Mouse (Mus musculus) heart, embryonic 16.5 days (tissue): ENCODE data around the gene Lrrc4b. TPM values are rescaled to one million over a fixed set of nuclear protein-coding genes. Genes with fewer than 3 reads are reported as not detected.

Experiments used
- ATAC-seq: fragments of 200-750 bp; cut with Nextera tagmentation; replicated peaks from 2 replicates; pipeline ENCODE4 v1.8.0; 2017; ENCODE audit warnings: moderate number of reproducible peaks; ENCODE audit not compliant: insufficient read depth, low FRiP score; ENCODE audit errors: extremely low read depth
- H3K27ac ChIP-seq: fragments of 300-500 bp; sonication (generic); 2 replicates; pipeline ENCODE4 v1.5.1; 2014; ENCODE audit warnings: mild to moderate bottlenecking, low read length, control low read depth, moderate library complexity
- H3K27me3 ChIP-seq: fragments of 300-500 bp; sonication (generic); 2 replicates; pipeline ENCODE4 v1.6.1; 2014; ENCODE audit warnings: low read length, mixed read lengths; ENCODE audit not compliant: control insufficient read depth, insufficient read depth
- H3K36me3 ChIP-seq: fragments of 300-500 bp; sonication (generic); 2 replicates; pipeline ENCODE4 v1.6.1; 2014; ENCODE audit not compliant: control insufficient read depth, insufficient read depth
- H3K4me1 ChIP-seq: fragments of 300-500 bp; sonication (generic); 2 replicates; pipeline ENCODE4 v1.6.1; 2014; ENCODE audit warnings: low read length, mixed read lengths; ENCODE audit not compliant: control insufficient read depth, insufficient read depth
- H3K4me2 ChIP-seq: fragments of 300-500 bp; sonication (generic); 2 replicates; pipeline ENCODE4 v1.6.1; 2014; ENCODE audit warnings: low read depth, mild to moderate bottlenecking, control low read depth, low read length
- H3K4me3 ChIP-seq: fragments of 300-500 bp; sonication (generic); 2 replicates; pipeline ENCODE4 v1.5.1; 2014; ENCODE audit warnings: mild to moderate bottlenecking, control low read depth, low read length
- H3K9ac ChIP-seq: fragments of 300-500 bp; sonication (generic); 2 replicates; pipeline ENCODE4 v1.6.1; 2014; ENCODE audit warnings: low read length, control low read depth
- H3K9me3 ChIP-seq: fragments of 300-500 bp; sonication (generic); replicated peaks from 2 replicates; pipeline ENCODE4 v1.6.1; 2016; ENCODE audit warnings: low read length; ENCODE audit not compliant: control insufficient read depth
- WGBS: fragments of 180-500 bp; shearing (Covaris S2); extraction: QIAGEN DNeasy Blood & Tissue Kit; methylation state at CpG from one replicate; pipeline ENCODE4 v1.1.7; 2014; 5-methylcytosine and 5-hydroxymethylcytosine counted together
- polyA plus RNA-seq: library from polyadenylated mRNA; unstranded; fragments of >200 nt; fragmentation: Nextera tagmentation; extraction: Ambion mirVana; gene quantifications from 2 replicates; pipeline ENCODE4 v1.2.1, GENCODE M21; 2015

The Lrrc4b gene
- polyA plus RNA-seq, 1 experiment from 2014 or later, result 1.2 TPM

DNA sequence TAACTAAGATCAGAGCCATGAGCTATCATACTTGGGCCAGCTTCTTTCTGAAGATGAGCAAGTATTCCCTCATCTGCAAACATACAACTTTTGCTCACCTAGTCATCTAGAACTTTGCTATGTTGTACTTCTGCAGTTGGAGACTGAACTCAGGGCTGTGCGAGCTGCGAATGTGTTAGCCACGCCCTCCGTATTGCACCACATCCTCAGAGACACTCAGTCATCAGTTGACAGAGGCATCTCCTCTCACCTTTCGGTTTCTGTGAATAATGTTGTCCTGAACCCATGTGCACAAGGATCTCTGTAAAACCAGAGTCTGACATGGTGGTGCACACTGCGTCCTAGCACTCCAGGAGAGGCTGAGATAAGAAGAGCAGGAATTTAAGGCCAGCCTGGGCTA is 27.1 kb upstream of the Lrrc4b start:
- Histone ChIP-seq H3K4me1 (no peaks in the 10 kb centered on the region), H3K4me3 (no peak overlapping the region), H3K27ac (no peak overlapping the region), H3K4me2 (no peak overlapping the region), H3K27me3 (no peaks in the 10 kb centered on the region; the same call in 1 of the 2 replicates), H3K9me3 (no peaks in the 10 kb centered on the region), H3K36me3 (no peaks in the 10 kb centered on the region), H3K9ac (no peak overlapping the region)
- WGBS, result 61% methylated on average over 6 of the region's 6 CpGs
- ATAC-seq, result no peak

DNA sequence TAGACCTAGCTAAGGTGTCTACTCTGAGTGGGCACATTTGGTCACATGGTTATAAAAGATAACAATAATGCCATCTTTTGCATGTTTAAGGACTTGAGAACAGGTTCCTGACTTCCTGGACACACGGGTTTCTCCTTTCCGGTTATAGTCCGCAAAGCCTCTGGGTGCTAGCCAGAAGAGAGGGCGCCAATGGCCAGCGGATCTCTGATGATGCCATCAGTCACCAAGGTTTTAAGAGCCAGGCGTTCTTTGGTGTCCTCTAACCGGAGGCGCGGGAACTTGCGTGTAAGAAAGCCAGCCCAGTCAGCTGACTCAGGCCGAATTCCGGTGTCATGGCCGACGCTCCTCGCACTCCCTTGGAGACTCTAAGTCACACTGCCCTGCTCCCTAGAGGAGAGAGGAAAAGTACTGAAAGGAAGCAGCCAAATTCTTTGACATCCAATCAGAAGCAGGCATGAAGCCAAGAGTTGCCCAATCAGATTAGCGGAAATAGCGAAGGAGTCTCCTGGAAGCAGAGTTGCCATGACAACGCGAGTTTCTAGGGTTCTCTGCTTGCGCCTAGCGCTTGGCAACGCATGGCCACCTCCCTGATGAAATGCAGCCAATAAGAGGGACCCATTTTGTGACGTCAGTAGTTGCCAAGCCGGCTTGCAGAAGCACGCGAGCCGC is 23.3 kb upstream of the Lrrc4b start:
- Histone ChIP-seq H3K4me2 (peak overlapping the region; percentile 69), H3K4me3 (peak overlapping the region; percentile 55), H3K36me3 (no peaks in the 10 kb centered on the region), H3K27ac (peak overlapping the region; percentile 58; the same call in 1 of the 2 replicates), H3K9me3 (no peaks in the 10 kb centered on the region), H3K27me3 (no peaks in the 10 kb centered on the region), H3K9ac (peak overlapping the region; percentile 53; the same call in 1 of the 2 replicates), H3K4me1 (no peaks in the 10 kb centered on the region)
- WGBS, result 3% methylated on average over 27 of the region's 27 CpGs
- peak; percentile 95 for ATAC-seq

DNA sequence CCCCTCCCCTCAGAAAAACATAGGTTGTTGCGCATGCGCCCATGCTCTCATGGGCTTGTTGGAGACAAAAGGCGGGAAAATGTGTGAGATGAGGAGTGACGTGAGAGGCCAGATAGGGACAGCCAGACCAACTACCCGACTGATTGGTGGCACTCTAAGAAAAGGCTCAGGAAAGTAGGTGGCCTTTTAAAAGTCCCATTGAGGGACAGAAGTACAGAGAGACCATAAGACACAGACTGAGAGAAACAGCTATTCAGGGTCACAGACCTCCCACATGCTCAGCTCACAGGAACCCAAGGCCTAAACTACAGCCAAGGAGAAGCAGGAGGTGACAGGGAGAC is 22.8 kb upstream of the Lrrc4b start:
- no peaks in the 10 kb centered on the region for H3K4me1 ChIP-seq
- H3K27me3 ChIP-seq, result no peaks in the 10 kb centered on the region
- peak overlapping the region; percentile 69 for H3K4me2 ChIP-seq
- H3K9ac ChIP-seq, result no peak overlapping the region
- under 1% methylated on average over 5 of the region's 5 CpGs for WGBS
- no peak overlapping the region for H3K4me3 ChIP-seq
- no peak overlapping the region for H3K27ac ChIP-seq
- H3K9me3 ChIP-seq, result no peaks in the 10 kb centered on the region
- ATAC-seq, result no peak
- H3K36me3 ChIP-seq, result no peaks in the 10 kb centered on the region

DNA sequence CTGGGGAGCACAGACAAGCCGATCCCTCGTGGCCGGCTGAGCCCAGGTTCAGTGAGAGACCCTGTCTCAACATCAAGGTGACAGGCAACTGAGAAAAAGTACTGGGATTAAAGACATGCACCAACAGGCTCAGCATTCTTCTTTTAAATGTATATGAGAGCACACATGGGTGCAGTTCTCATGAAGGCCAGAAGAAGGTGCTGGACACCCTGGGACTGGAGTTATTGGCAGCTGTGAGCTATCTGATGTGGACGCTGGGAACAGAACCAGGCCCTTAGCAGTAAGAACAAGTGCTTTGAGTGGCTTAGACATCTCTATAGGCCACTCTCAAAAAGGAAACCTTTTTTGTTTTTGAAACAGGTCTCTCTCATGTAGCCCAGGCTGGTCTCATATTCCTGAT is 17.7 kb upstream of the Lrrc4b start:
- no peak overlapping the region for H3K4me3 ChIP-seq
- 82% methylated on average over 4 of the region's 4 CpGs for WGBS

DNA sequence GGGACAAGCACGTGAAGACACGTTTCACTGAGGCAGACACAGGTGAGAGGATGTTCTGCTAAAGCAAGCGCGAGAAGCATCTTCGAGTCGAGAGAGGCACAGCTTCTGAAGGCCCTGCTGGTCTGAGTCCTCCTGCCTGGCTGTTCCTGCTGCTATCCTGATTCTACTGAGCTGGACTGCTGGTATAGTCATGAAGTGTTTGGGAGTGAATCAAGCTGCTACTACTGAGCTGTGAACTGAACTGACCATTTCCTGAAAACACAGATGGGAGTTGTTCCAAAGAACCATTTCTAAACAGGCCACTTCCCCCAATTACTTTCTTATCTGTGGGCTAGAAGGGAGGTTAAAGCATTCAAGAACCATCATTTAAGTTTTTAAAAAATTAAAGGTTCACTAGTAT is 15.5 kb upstream of the Lrrc4b start:
- Histone ChIP-seq H3K27ac (no peak overlapping the region), H3K4me1 (no peaks in the 10 kb centered on the region), H3K4me2 (no peak overlapping the region), H3K9me3 (no peaks in the 10 kb centered on the region), H3K36me3 (no peaks in the 10 kb centered on the region), H3K9ac (no peak overlapping the region), H3K27me3 (no peaks in the 10 kb centered on the region), H3K4me3 (no peak overlapping the region)
- WGBS, result 73% methylated on average over 6 of the region's 6 CpGs
- ATAC-seq, result no peak

More for the DNA sequence above, 17.7 kb upstream of the Lrrc4b start:
- Histone ChIP-seq H3K9me3 (no peaks in the 10 kb centered on the region), H3K27ac (no peak overlapping the region), H3K27me3 (no peaks in the 10 kb centered on the region), H3K9ac (no peak overlapping the region), H3K4me1 (no peaks in the 10 kb centered on the region), H3K4me2 (no peak overlapping the region), H3K36me3 (no peaks in the 10 kb centered on the region)
- ATAC-seq, result no peak

DNA sequence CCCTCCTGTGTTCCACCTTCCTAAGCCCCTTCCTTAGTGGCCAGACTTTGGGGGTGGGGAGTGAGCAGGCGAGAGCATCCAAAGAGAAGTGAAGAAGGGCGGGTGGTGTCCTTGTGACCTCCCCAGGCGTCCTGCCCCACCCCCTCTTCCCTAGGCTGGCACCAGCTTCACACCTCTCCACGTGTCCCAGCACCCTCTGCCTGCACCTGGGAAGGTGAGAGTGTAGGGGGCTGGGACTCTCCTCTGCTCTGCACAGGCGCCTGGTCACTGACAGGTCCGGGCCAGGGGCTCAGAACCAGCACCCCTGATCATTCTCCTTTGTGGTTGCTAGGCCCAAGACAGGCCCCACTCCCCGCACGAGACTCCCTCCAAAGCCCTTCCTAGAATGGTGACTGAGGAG is 1.2 kb upstream of the Lrrc4b start:
- ATAC-seq, result no peak
- peaks cover 51% of the 10 kb centered on the region for H3K27me3 ChIP-seq

DNA sequence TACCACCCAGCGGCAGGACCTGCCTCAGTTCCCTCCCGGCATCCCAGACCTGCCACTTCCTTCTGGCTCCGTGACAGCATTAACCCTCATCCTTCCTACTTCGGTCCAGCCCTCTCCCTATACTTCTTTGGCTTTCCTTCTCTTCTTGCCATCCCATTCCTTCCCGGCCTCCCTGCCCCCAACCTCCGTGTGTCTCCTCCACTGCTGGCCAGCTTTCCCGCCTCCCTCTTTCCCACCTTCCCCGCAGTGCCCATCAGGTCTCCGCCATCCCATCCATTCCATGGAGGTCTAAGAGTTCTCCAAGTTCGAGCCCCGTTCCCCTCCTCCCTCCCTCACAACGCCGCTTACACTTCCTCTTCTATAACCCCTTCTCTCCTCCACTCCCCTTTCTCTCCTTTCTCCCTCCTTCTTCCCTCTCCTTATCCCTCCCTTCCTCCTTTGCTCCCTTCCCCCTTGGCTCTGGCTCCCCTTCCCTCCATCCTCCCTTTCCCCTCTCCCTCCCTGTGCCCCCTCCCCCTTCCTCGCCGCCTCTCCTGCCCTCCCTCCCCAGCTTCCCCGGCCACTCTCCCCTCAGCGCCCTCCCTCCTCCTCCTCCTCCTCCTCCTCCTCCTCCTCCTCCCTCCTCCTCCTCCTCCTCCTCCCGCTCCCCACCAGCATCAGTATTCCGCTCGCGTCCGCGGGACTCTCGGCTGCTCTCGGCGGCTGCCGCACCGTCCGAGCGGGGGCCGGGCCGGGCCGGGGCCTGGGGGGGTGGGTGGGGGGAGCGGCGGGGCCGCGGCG is 457 bp upstream of the Lrrc4b start:
- no peaks in the 10 kb centered on the region for H3K36me3 ChIP-seq
- 4% methylated on average over 17 of the region's 38 CpGs for WGBS
- peaks cover 52% of the 10 kb centered on the region for H3K27me3 ChIP-seq
- ATAC-seq, result 0 out of 2 replicates have a peak, but pooled peaks have one; percentile 19
- H3K9me3 ChIP-seq, result no peaks in the 10 kb centered on the region
- peak overlapping the region; percentile 71 for H3K4me2 ChIP-seq
- H3K27ac ChIP-seq, result no peak overlapping the region
- no peak overlapping the region for H3K9ac ChIP-seq
- peaks cover 7% of the 10 kb centered on the region; the same call in 1 of the 2 replicates for H3K4me1 ChIP-seq
- H3K4me3 ChIP-seq, result peak overlapping the region; percentile 55

More for the DNA sequence above, 1.2 kb upstream of the Lrrc4b start:
- H3K4me3 ChIP-seq, result no peak overlapping the region
- H3K9me3 ChIP-seq, result no peaks in the 10 kb centered on the region
- no peak overlapping the region for H3K4me2 ChIP-seq
- H3K27ac ChIP-seq, result no peak overlapping the region
- peaks cover 7% of the 10 kb centered on the region; the same call in 1 of the 2 replicates for H3K4me1 ChIP-seq
- no peaks in the 10 kb centered on the region for H3K36me3 ChIP-seq
- 14% methylated on average over 8 of the region's 8 CpGs for WGBS
- H3K9ac ChIP-seq, result no peak overlapping the region

DNA sequence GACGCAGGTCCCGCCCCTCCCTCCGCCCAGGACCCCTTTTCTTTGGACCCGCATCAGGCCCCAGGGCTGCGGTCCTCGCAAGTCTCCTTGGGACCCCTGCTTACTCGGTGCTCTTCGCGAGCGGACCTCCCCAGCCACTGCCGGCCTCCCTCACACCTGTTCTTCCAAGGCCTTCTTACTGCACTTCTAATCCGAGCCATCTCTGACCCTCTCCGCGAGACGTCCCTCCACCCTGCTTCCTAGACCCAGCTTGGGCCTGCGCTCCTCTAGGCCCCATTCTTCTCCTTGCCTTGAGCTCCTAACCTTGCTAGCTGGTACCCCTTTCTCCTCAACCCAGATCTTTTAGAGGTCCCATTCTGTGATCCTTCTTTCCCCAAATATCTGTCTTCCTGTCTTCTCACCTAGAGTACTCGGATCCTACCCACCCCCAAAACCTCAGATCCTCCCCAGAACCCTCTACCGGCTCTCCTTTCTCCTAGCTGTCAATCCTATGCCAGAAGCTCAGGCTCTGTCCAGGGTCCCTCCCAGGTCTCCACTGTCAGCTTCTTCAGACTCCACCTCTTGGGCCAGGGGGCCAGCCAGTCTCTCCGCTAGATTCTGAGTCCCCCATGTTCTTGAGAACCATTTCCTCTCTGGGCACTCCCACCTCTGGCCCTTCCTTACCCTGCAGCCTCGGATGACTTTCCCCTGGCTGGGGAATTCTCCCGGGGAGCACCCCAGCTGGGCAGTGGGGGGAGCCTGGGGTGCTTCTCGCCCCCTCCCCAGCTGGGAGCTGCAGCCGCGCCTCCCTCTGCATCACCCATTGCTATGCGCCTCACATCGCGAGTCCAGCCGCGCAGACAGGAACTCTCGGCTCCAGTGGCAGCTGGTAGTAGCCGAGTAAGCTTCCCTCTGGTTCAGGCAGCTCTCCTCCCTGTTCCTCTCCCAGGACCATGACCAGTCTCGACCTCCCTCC is 993 bp downstream of the Lrrc4b start:
- no peaks in the 10 kb centered on the region for H3K36me3 ChIP-seq
- peak overlapping the region; percentile 71; the same call in 1 of the 2 replicates for H3K4me2 ChIP-seq
- H3K27me3 ChIP-seq, result peaks cover 59% of the 10 kb centered on the region
- H3K27ac ChIP-seq, result no peak overlapping the region
- 4% methylated on average over 30 of the region's 32 CpGs for WGBS
- peak overlapping the region; percentile 55 for H3K4me3 ChIP-seq
- peaks cover 7% of the 10 kb centered on the region; the same call in 1 of the 2 replicates for H3K4me1 ChIP-seq
- ATAC-seq, result no peak
- no peak overlapping the region for H3K9ac ChIP-seq
- no peaks in the 10 kb centered on the region for H3K9me3 ChIP-seq
